Mouse (Mus musculus) midbrain, embryonic 14.5 days (tissue): ENCODE measurements around the gene Commd7. TPM values are rescaled to one million over a fixed set of nuclear protein-coding genes. Genes with fewer than 3 reads are reported as not detected.

Experiments
- ATAC-seq: fragments of 200-750 bp; cut with Nextera tagmentation; 2 replicates; pipeline ENCODE4 v1.8.0; 2017; ENCODE audit warnings: moderate number of reproducible peaks, moderate library complexity; ENCODE audit not compliant: low FRiP score, low TSS enrichment
- DNase-seq: peaks from one replicate; pipeline ENCODE4 v3.0.0-alpha.2; 2015
- H3K27ac ChIP-seq: fragments of 300-500 bp; sonication (generic); replicated peaks from 2 replicates; pipeline ENCODE4 v1.5.1; 2014; ENCODE audit warnings: mild to moderate bottlenecking, low read depth, low read length, moderate library complexity
- H3K27me3 ChIP-seq: fragments of 300-500 bp; sonication (generic); 2 replicates; pipeline ENCODE4 v1.6.1; 2014; ENCODE audit warnings: low read length, control low read depth, mixed read lengths; ENCODE audit not compliant: control insufficient read depth, insufficient read depth
- H3K36me3 ChIP-seq: fragments of 300-500 bp; sonication (generic); 2 replicates; pipeline ENCODE4 v1.6.1; 2014; ENCODE audit warnings: low read length, control low read depth; ENCODE audit not compliant: control insufficient read depth, insufficient read depth
- H3K4me1 ChIP-seq: fragments of 300-500 bp; sonication (generic); 2 replicates; pipeline ENCODE4 v1.6.1; 2014; ENCODE audit warnings: mild to moderate bottlenecking, antibody characterized with exemption, low read length, control low read depth; ENCODE audit not compliant: control insufficient read depth, insufficient read depth
- H3K4me2 ChIP-seq: fragments of 300-500 bp; sonication (generic); 2 replicates; pipeline ENCODE4 v1.6.1; 2014; ENCODE audit warnings: mild to moderate bottlenecking, low read length, moderate library complexity
- H3K4me3 ChIP-seq: fragments of 300-500 bp; sonication (generic); replicated peaks from 2 replicates; pipeline ENCODE4 v1.5.1; 2014; ENCODE audit warnings: low read depth, low read length
- H3K9ac ChIP-seq: fragments of 300-500 bp; sonication (generic); replicated peaks from 2 replicates; pipeline ENCODE4 v1.6.1; 2014; ENCODE audit warnings: mild to moderate bottlenecking, low read length, moderate library complexity
- H3K9me3 ChIP-seq: fragments of 300-500 bp; sonication (generic); 2 replicates; pipeline ENCODE4 v1.6.1; 2016; ENCODE audit warnings: low read length, control low read depth, mixed read lengths; ENCODE audit not compliant: control insufficient read depth
- WGBS: fragments of 180-500 bp; shearing (Covaris S2); extraction: QIAGEN DNeasy Blood & Tissue Kit; methylation state at CpG from one replicate; pipeline ENCODE4 v1.1.7; 2014; 5-methylcytosine and 5-hydroxymethylcytosine counted together
- polyA plus RNA-seq: library from polyadenylated mRNA; unstranded; fragments of >200 nt; fragmentation: Nextera tagmentation; extraction: Ambion mirVana; gene quantifications from 2 replicates; pipeline ENCODE4 v1.2.1, GENCODE M21; 2014

Commd7 gene
- polyA plus RNA-seq, 1 experiment from 2014 or later = 76.0 TPM

DNA sequence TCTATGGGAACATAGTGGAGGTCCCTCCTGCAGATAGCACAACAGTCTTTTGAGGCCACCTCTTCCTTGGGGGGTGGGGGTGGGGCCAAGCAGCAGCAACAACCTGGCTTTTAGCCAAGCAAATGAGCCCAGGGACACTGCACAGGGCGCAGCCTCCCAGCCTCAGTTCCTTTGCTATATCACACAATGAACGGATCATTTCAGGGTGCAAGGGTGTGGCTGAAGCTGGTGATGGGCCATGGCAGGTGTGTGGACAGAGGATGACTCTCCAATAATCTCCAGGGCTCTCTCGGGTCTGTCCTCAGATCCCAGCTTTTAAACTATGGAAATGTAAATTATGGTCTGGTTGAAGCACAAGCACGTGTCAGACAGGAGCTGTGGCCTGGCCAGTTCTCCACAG, 55.5 kb downstream of the Commd7 start:
- H3K36me3 ChIP-seq = no peaks in the 10 kb centered on the region
- H3K9me3 ChIP-seq = no peaks in the 10 kb centered on the region
- no peak overlapping the region for H3K9ac ChIP-seq
- H3K27ac ChIP-seq = no peak overlapping the region
- ATAC-seq = no peak
- H3K4me3 ChIP-seq = no peak overlapping the region
- no peak overlapping the region for H3K4me2 ChIP-seq
- 0 out of 2 replicates have a peak, but pooled peaks cover 3% of the 10 kb centered on the region for H3K4me1 ChIP-seq
- no peak for DNase-seq
- no peaks in the 10 kb centered on the region for H3K27me3 ChIP-seq
- WGBS = 43% methylated on average over 4 of the region's 4 CpGs

DNA sequence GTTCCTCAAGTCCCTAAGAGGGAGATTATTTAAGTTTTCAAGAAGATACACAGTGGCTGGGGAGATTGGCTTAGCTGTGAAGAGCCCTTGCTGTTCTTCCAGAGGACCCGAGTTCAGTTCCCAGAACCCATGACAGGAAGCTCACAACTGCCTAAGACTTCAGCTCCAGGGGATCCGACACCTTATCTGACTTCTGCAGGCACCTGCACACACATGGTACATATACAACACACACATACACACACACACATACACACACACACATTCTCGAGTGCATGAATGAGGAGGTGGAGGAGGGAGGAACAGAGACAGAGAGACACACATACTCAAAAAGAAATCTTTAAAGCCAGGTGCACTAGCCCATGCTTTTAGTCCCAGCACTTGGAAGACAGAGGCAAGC, 56.4 kb downstream of the Commd7 start:
- WGBS = 86% methylated on average over 3 of the region's 3 CpGs
- no peak overlapping the region for H3K4me2 ChIP-seq
- no peaks in the 10 kb centered on the region for H3K9me3 ChIP-seq
- no peak for ATAC-seq
- no peak overlapping the region for H3K9ac ChIP-seq
- no peaks in the 10 kb centered on the region for H3K36me3 ChIP-seq
- DNase-seq = no peak
- H3K27ac ChIP-seq = no peak overlapping the region
- 0 out of 2 replicates have a peak, but pooled peaks cover 3% of the 10 kb centered on the region for H3K4me1 ChIP-seq
- no peaks in the 10 kb centered on the region for H3K27me3 ChIP-seq
- H3K4me3 ChIP-seq = no peak overlapping the region

DNA sequence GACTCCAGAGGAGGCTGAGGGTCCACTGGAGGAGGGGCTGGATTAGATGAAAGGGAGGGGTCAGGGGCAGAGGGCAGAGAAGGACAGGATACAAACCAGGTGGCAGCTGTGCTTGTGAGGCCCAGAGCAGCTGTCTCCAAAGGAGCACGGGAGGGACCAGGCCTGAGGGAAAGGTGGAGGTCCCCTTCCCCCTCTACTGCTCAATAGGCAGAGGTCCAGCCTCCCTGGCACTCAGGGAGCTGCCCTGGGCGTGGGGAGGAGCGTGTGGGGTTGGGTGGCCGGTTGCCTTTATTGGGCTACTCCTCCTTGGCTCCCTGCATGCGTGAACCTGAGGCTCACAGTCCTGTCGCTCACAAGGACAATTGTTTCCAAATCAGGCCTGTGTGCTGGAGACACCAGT, 57.0 kb downstream of the Commd7 start:
- Histone ChIP-seq H3K9ac (no peak overlapping the region), H3K27ac (no peak overlapping the region), H3K4me3 (no peak overlapping the region), H3K4me1 (0 out of 2 replicates have a peak, but pooled peaks cover 3% of the 10 kb centered on the region), H3K27me3 (no peaks in the 10 kb centered on the region), H3K36me3 (no peaks in the 10 kb centered on the region), H3K4me2 (no peak overlapping the region), H3K9me3 (no peaks in the 10 kb centered on the region)
- 42% methylated on average over 6 of the region's 6 CpGs for WGBS
- DNase-seq = no peak
- no peak for ATAC-seq

DNA sequence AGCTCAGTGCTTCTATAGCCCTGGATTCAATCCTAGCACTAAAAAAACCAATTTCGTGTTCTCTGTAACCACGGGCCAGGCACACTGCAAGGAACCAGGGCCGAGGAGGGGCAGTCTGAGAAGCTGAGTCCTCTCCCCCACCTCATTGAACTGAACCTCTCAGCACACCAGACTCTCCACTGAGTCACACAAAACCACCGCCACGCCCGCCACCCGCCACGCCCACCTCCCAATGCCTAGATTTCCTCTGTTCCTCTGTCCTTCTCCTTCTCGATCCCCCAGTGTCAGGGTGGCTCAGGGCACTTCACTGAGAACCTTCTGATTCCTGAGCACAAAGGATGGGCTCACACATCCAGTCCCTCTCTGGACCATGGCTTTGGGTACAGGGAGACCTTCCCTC, 59.5 kb downstream of the Commd7 start:
- Histone ChIP-seq H3K27me3 (no peaks in the 10 kb centered on the region), H3K4me2 (no peak overlapping the region), H3K36me3 (no peaks in the 10 kb centered on the region), H3K27ac (no peak overlapping the region), H3K4me3 (no peak overlapping the region), H3K4me1 (0 out of 2 replicates have a peak, but pooled peaks cover 3% of the 10 kb centered on the region), H3K9ac (no peak overlapping the region), H3K9me3 (no peaks in the 10 kb centered on the region)
- DNase-seq = no peak
- no peak for ATAC-seq
- WGBS = 88% methylated on average over 9 of the region's 9 CpGs

DNA sequence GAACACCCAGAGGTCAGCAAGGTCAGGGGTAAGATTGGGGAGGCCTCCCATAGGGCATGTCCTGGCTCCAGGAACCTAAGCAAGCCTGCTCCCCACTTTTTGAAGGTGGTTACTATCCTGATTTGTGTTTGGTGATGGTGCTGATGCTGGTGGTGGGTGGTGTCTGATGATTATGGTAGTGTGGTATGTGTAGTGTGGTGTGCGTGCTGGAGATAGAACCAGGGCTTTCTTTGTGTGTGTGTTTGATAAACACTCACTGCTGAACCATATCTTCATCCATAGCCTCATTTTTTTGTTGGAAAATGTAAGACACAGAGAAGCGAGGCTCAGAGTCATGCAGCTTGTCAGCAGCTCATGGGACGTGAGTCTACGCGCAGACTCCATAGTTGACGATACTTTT, 64.0 kb downstream of the Commd7 start:
- ATAC-seq (no peak), DNase-seq (no peak)
- no peaks in the 10 kb centered on the region for H3K36me3 ChIP-seq
- H3K9ac ChIP-seq = no peak overlapping the region
- no peak overlapping the region for H3K27ac ChIP-seq
- no peaks in the 10 kb centered on the region for H3K4me1 ChIP-seq
- H3K27me3 ChIP-seq = no peaks in the 10 kb centered on the region
- no peak overlapping the region for H3K4me3 ChIP-seq
- 90% methylated on average over 6 of the region's 6 CpGs for WGBS
- no peak overlapping the region for H3K4me2 ChIP-seq
- no peaks in the 10 kb centered on the region for H3K9me3 ChIP-seq

DNA sequence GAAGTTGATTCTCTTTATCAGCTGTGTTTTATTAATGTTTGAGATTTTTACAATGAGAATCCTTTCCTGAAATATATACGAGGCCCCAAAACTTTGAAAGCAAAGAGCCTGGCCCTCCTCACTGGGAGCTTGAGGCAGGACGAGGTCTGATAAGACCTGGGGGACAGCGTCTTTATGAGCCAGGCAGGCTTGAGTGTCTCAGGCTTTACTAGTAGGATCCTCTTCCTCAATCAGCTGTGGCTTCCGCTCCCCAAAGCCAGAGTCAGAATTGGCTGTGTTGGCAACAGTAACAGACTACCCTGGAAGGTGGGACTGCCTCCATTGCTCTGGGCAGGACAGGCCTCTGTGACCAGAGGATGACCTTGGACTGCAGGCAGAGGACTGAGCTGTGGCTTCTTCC, 64.6 kb downstream of the Commd7 start:
- H3K27ac ChIP-seq = no peak overlapping the region
- no peaks in the 10 kb centered on the region for H3K27me3 ChIP-seq
- ATAC-seq (no peak), DNase-seq (no peak)
- 85% methylated on average over 4 of the region's 4 CpGs for WGBS
- no peak overlapping the region for H3K4me3 ChIP-seq
- no peak overlapping the region for H3K9ac ChIP-seq
- H3K4me1 ChIP-seq = no peaks in the 10 kb centered on the region
- no peaks in the 10 kb centered on the region for H3K36me3 ChIP-seq
- no peaks in the 10 kb centered on the region for H3K9me3 ChIP-seq
- H3K4me2 ChIP-seq = no peak overlapping the region

Other genes with a start within 250 kb of the Commd7 start
- gene 4930404H24Rik, start 140.0 kb downstream of the Commd7 start, polyA plus RNA-seq = not detected in 2 replicates
- gene Nol4l, start 102.8 kb downstream of the Commd7 start, polyA plus RNA-seq = 44.8 and 51.7 TPM in 2 replicates
- 3.1 and 3.2 TPM in 2 replicates for gene Dnmt3b, start 16.7 kb upstream of the Commd7 start, polyA plus RNA-seq
- gene Dnmt3c, start 63.9 kb upstream of the Commd7 start, polyA plus RNA-seq = 0.17 TPM in 1 of 2 replicates, not detected in the other
- gene Mapre1, start 108.5 kb upstream of the Commd7 start, polyA plus RNA-seq = 369 and 443 TPM in 2 replicates
- not detected in 2 replicates for gene Efcab8, start 147.2 kb upstream of the Commd7 start, polyA plus RNA-seq
- not detected in 2 replicates for gene Sun5, start 238.3 kb upstream of the Commd7 start, polyA plus RNA-seq
- gene Bpifb2, start 242.3 kb upstream of the Commd7 start, polyA plus RNA-seq = not detected in 2 replicates